Comparison of ENCODE assay signal across 8 mouse cellular contexts in genomic region chr5:52240540-52240939, GRCm38 (mm10). TPM values are rescaled to one million over a fixed set of nuclear protein-coding genes. Genes with fewer than 3 reads are reported as not detected.
DNase-seq lines count a peak whose midpoint lies in the region; ATAC-seq lines count a peak whose summit lies in the region.

No protein-coding gene starts in this region.

- H3K9me3 ChIP-seq in hindbrain, embryonic 10.5 days = no peaks in the 10 kb centered on the region
- H3K9me3 ChIP-seq in hindbrain, embryonic 12.5 days (replicated peaks) = 0 out of 2 replicates have a peak, but pooled peaks cover under 1% of the 10 kb centered on the region

- H3K4me3 ChIP-seq in hindbrain, embryonic 10.5 days = no peak overlapping the region
- H3K4me3 ChIP-seq in hindbrain, embryonic 12.5 days = no peak overlapping the region

- H3K9ac ChIP-seq in hindbrain, embryonic 12.5 days = no peak overlapping the region

- H3K36me3 ChIP-seq in hindbrain, embryonic 10.5 days = no peaks in the 10 kb centered on the region
- H3K36me3 ChIP-seq in hindbrain, embryonic 12.5 days = no peaks in the 10 kb centered on the region

- no peak overlapping the region for H3K27ac ChIP-seq in hindbrain, embryonic 10.5 days
- H3K27ac ChIP-seq in hindbrain, embryonic 12.5 days = no peak overlapping the region

- peak; percentile 27 for DNase-seq in hindbrain, embryonic 10.5 days (ENCODE audit: low spot score)
- DNase-seq in 416B (ENCODE audit: low read depth) = peak; percentile 75
- DNase-seq in adipocyte (ENCODE audit: low spot score) = peak; percentile 67
- DNase-seq in kidney, postnatal 25 days = peak; percentile 45 to 56
- no peak for DNase-seq in gastrocnemius, postnatal 36 days
- no peak for DNase-seq in gastrocnemius, postnatal 10 days
- no peak for DNase-seq in layer of hippocampus, adult 8-10 months (ENCODE audit: low spot score in 2 of 2)

- intact Hi-C loops in gastrocnemius, postnatal 36 days (cut with DNase I) = loop anchor here (5.0 kb wide), 1 partner anchor 123 kb away; no protein-coding TSS in a partner anchor

- H3K4me1 ChIP-seq in hindbrain, embryonic 10.5 days (replicated peaks) = 0 out of 2 replicates have a peak, but pooled peaks cover 4% of the 10 kb centered on the region
- no peaks in the 10 kb centered on the region for H3K4me1 ChIP-seq in hindbrain, embryonic 12.5 days

- ATAC-seq in hindbrain, embryonic 12.5 days (ENCODE audit: low FRiP score) = no peak

- WGBS in hindbrain, embryonic 10.5 days = 2% methylated on average over 2 of the region's 2 CpGs
- WGBS in hindbrain, embryonic 12.5 days = 5% methylated on average over 2 of the region's 2 CpGs

- H3K4me2 ChIP-seq in hindbrain, embryonic 12.5 days (replicated peaks) = no peak overlapping the region

- no peaks in the 10 kb centered on the region for H3K27me3 ChIP-seq in hindbrain, embryonic 10.5 days (ENCODE audit: insufficient read depth, poor library complexity, severe bottlenecking)
- H3K27me3 ChIP-seq in hindbrain, embryonic 12.5 days = no peaks in the 10 kb centered on the region

RNA-seq across cellular contexts. Expression of gene Dhx15, which starts 50.2 kb away (rescaled TPM):
- polyA plus RNA-seq in hindbrain, embryonic 10.5 days (2016; fragmentation: Nextera tagmentation; extraction: Ambion mirVana) = 174 and 201 TPM in 2 replicates
- polyA plus RNA-seq in hindbrain, embryonic 12.5 days (2016; fragmentation: Nextera tagmentation; extraction: Ambion mirVana) = 173 and 179 TPM in 2 replicates
- 10 to 100 TPM; 34.3 to 36.0 TPM for total RNA-seq in gastrocnemius, postnatal 36 days (2021)
- total RNA-seq in gastrocnemius, postnatal 10 days (2021) = 10 to 100 TPM; 46.2 to 59.4 TPM
- 100 to 1,000 TPM in 1 of 4 experiments, 10 to 100 TPM in 3; 89.9 to 102 (median 96.7) TPM for total RNA-seq in layer of hippocampus, adult 8-10 months (2022)

Comparison
In these comparisons a context has a peak if more than half of its experiments do, and no peak if none do; other contexts are left out.
1. DNase-seq: peak in hindbrain, embryonic 10.5 days (single experiment), 416B (single experiment), adipocyte (single experiment) and kidney, postnatal 25 days (2 of 2); none in gastrocnemius, postnatal 36 days (0 of 2), gastrocnemius, postnatal 10 days (single experiment) and layer of hippocampus, adult 8-10 months (0 of 2).